Mouse (Mus musculus) midbrain, embryonic 11.5 days (tissue): ENCODE data around the gene Cap2. TPM values are rescaled to one million over a fixed set of nuclear protein-coding genes. Genes with fewer than 3 reads are reported as not detected.

ENCODE experiments used
- ATAC-seq: fragments of 200-750 bp; cut with Nextera tagmentation; 2 replicates; pipeline ENCODE4 v1.8.0; 2017; ENCODE audit warnings: moderate TSS enrichment, moderate library complexity; ENCODE audit not compliant: low FRiP score
- DNase-seq: peaks from one replicate; pipeline ENCODE4 v3.0.0; 2015; ENCODE audit warnings: low spot score; ENCODE audit errors: missing footprints
- H3K27ac ChIP-seq: fragments of 300-500 bp; sonication (generic); 2 replicates; pipeline ENCODE4 v1.5.1; 2014; ENCODE audit warnings: low read depth, low read length
- H3K27me3 ChIP-seq: fragments of 300-500 bp; sonication (generic); 2 replicates; pipeline ENCODE4 v1.6.1; 2014; ENCODE audit warnings: mild to moderate bottlenecking, low read length, moderate library complexity, mixed read lengths; ENCODE audit not compliant: control insufficient read depth, insufficient read depth
- H3K36me3 ChIP-seq: fragments of 300-500 bp; sonication (generic); 2 replicates; pipeline ENCODE4 v1.6.1; 2014; ENCODE audit warnings: mild to moderate bottlenecking, low read length, moderate library complexity, mixed read lengths; ENCODE audit not compliant: control insufficient read depth, insufficient read depth
- H3K4me1 ChIP-seq: fragments of 300-500 bp; sonication (generic); 2 replicates; pipeline ENCODE4 v1.6.1; 2014; ENCODE audit warnings: low read length; ENCODE audit not compliant: control insufficient read depth, insufficient read depth
- H3K4me2 ChIP-seq: fragments of 300-500 bp; sonication (generic); 2 replicates; pipeline ENCODE4 v1.6.1; 2014; ENCODE audit warnings: mild to moderate bottlenecking, moderate library complexity
- H3K4me3 ChIP-seq: fragments of 300-500 bp; sonication (generic); 2 replicates; pipeline ENCODE4 v1.5.1; 2014; ENCODE audit warnings: low read depth, low read length
- H3K9ac ChIP-seq: fragments of 300-500 bp; sonication (generic); 2 replicates; pipeline ENCODE4 v1.6.1; 2014; ENCODE audit warnings: low read length
- H3K9me3 ChIP-seq: fragments of 300-500 bp; sonication (generic); 2 replicates; pipeline ENCODE4 v1.6.1; 2016; ENCODE audit warnings: low read length; ENCODE audit not compliant: control insufficient read depth
- WGBS: fragments of 180-500 bp; shearing (Covaris S2); extraction: QIAGEN DNeasy Blood & Tissue Kit; methylation state at CpG from one replicate; pipeline ENCODE4 v1.1.7; 2014; 5-methylcytosine and 5-hydroxymethylcytosine counted together
- polyA plus RNA-seq: library from polyadenylated mRNA; unstranded; fragments of >200 nt; fragmentation: Nextera tagmentation; extraction: Ambion mirVana; gene quantifications from 2 replicates; pipeline ENCODE4 v1.2.1, GENCODE M21; 2014

Cap2 gene
- polyA plus RNA-seq, 1 experiment from 2014 or later = 9.9 TPM

DNA sequence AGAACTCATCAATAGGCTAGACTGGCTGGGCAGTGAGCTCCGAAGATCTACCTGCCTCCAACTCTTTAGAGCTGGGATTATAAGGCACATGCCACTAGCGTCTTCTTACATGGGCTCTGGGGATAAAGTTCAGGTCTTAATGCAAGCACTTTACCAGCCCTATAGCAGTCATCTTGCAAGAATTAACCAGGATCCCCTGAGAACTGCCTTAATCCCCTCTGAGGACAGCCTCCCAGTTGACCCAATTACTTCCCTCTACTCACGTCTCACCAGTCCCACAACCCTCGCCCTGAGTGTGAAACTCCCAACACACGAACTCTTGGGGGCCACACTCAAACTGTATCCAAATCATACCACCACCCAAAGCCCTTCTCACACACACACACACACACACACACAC, 64.3 kb downstream of the Cap2 start:
- H3K27me3 ChIP-seq = no peaks in the 10 kb centered on the region
- ATAC-seq (no peak), DNase-seq (no peak)
- no peak overlapping the region for H3K27ac ChIP-seq
- no peaks in the 10 kb centered on the region for H3K36me3 ChIP-seq
- no peaks in the 10 kb centered on the region for H3K9me3 ChIP-seq
- no peak overlapping the region for H3K4me3 ChIP-seq
- H3K4me2 ChIP-seq = no peak overlapping the region
- H3K9ac ChIP-seq = no peak overlapping the region
- 61% methylated on average over 5 of the region's 5 CpGs for WGBS
- H3K4me1 ChIP-seq = peaks cover 3% of the 10 kb centered on the region; the same call in 1 of the 2 replicates

DNA sequence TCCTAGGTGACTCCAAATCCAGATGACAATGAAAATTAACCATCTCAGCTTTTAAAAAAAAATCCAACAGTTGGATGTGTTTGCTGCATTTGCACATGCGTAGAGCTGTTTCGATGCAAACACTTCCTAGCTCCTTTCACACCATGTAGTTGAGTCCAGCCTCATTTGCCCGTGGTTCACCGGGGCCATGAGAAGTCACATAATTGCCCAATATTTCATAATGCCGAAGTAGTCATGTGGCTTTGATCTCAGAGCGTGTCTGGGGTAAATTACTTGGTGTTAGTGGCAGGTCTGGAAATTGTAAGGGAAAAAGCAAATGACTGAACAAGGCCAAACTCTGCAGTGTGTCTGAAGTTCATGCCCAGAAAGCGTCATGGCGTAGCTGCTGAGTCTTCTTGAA, 67.8 kb downstream of the Cap2 start:
- no peaks in the 10 kb centered on the region for H3K27me3 ChIP-seq
- 91% methylated on average over 8 of the region's 8 CpGs for WGBS
- H3K9ac ChIP-seq = no peak overlapping the region
- no peak overlapping the region for H3K4me3 ChIP-seq
- H3K36me3 ChIP-seq = no peaks in the 10 kb centered on the region
- no peak overlapping the region for H3K27ac ChIP-seq
- no peak for ATAC-seq
- no peaks in the 10 kb centered on the region for H3K9me3 ChIP-seq
- no peak overlapping the region for H3K4me2 ChIP-seq
- no peak for DNase-seq
- H3K4me1 ChIP-seq = peaks cover 7% of the 10 kb centered on the region; the same call in 1 of the 2 replicates

DNA sequence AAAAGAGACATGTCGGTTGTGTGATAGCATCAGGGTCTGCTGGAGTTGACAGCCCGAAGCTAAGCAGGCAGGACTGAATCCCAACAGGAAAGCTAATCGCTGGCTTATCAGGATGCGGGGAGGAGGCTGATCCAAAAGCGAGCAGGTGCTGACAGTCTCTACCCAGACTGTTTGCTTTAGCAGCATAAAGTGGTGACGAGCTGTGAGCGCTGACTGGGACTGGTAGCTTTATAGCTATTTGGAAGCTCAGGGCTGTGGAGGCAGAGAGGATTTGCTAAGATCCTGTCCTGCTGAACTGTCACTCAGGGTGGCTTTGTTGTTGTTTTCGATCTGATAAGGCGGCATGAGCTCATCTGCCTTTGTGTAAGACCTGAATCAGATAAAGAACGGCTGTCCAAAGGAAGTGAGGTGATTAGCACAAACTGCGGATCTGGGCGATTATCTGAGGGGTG, 69.5 kb downstream of the Cap2 start:
- Histone ChIP-seq H3K9me3 (no peaks in the 10 kb centered on the region), H3K27ac (peak overlapping the region; percentile 41), H3K4me2 (peak overlapping the region; percentile 35), H3K4me1 (peaks cover 7% of the 10 kb centered on the region; the same call in 1 of the 2 replicates), H3K9ac (peak overlapping the region; percentile 41), H3K36me3 (no peaks in the 10 kb centered on the region), H3K27me3 (no peaks in the 10 kb centered on the region), H3K4me3 (no peak overlapping the region)
- ATAC-seq (peak; percentile 81; the same call in 1 of the 2 replicates), DNase-seq (peak; percentile 93)
- 4% methylated on average over 12 of the region's 12 CpGs for WGBS

DNA sequence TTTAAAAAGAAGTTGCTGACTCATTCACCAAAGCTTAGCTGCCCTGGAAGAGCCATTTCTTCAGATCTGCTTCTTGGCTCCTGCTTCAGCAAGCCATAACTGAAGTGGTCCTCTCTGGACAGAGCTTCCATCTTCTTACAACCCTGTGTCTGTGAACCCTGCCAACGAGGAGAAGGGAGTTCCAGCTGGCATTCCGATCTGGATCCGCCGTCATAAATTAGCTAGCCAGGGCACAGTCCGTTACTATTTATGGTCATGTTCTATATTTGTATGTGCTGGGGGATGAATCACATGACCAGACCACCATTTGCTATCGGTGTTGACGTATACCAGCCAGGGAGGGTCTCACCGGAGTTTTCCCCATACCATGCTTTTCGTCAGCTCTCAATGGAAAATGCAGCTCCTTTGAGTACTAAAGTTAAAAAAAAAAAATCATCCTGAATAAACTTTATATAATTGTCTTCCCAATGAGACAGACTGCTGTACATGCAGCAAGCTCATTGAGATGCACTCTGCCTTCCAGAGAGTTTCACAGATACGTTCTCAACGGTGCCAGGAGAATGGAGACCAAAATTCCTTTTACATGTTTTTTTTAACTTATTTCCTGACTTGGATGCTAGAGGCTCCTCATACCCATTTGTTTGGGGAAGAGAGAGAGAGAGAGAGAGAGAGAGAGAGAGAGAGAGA, 70.5 kb downstream of the Cap2 start:
- no peak overlapping the region for H3K9ac ChIP-seq
- DNase-seq = peak; percentile 87
- WGBS = 78% methylated on average over 11 of the region's 11 CpGs
- no peak for ATAC-seq
- H3K27ac ChIP-seq = no peak overlapping the region
- H3K4me1 ChIP-seq = peaks cover 7% of the 10 kb centered on the region; the same call in 1 of the 2 replicates
- no peaks in the 10 kb centered on the region for H3K27me3 ChIP-seq
- no peak overlapping the region for H3K4me3 ChIP-seq
- H3K36me3 ChIP-seq = no peaks in the 10 kb centered on the region
- H3K4me2 ChIP-seq = no peak overlapping the region
- no peaks in the 10 kb centered on the region for H3K9me3 ChIP-seq

DNA sequence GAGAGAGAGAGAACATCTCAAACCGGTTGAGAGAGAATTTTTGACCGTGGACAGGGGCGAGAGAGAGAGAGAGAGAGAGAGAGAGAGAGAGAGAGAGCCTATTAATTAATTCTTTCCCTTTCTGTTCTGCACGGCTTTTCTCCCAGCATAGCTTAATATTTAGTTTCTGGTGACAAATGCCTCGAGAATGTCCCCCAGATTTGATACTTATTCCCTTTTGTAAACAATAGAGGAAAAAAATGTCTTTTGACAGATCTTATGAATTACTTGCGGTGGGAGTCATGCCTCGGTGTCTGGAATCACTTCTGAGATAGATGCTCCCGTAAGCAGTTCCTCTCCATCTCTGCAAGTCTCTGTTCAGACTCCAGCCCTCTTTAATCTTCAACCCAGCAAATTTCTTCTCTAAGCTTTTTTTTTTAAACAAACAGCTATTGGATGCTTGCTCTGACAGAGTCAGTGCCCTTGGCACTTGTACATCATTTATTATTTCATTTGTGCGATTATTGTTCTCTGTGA, 71.1 kb downstream of the Cap2 start:
- no peaks in the 10 kb centered on the region for H3K27me3 ChIP-seq
- H3K4me3 ChIP-seq = no peak overlapping the region
- DNase-seq (no peak), ATAC-seq (no peak)
- H3K4me1 ChIP-seq = peaks cover 7% of the 10 kb centered on the region; the same call in 1 of the 2 replicates
- no peaks in the 10 kb centered on the region for H3K9me3 ChIP-seq
- H3K4me2 ChIP-seq = no peak overlapping the region
- H3K36me3 ChIP-seq = no peaks in the 10 kb centered on the region
- no peak overlapping the region for H3K9ac ChIP-seq
- 64% methylated on average over 9 of the region's 9 CpGs for WGBS
- H3K27ac ChIP-seq = no peak overlapping the region

DNA sequence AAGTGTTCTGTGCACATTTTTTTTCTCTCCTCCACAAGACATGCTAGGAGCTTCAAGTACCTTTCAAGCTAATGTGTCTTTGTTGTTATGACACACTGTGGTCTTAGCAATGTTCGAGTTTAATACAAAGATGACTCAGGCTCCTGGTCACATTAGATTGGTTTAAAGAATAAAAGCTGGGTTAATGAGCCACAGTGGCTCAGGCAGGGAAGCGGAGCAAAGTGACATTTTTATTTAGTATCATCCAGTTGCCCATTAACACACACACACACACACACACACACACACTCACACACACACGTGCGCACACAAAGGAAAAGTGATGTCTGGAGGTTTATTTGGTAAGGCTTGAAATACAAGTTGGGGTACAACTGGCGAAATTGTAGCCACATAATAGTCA, 72.6 kb downstream of the Cap2 start:
- Histone ChIP-seq H3K4me2 (no peak overlapping the region), H3K4me1 (peaks cover 7% of the 10 kb centered on the region; the same call in 1 of the 2 replicates), H3K36me3 (no peaks in the 10 kb centered on the region), H3K9me3 (no peaks in the 10 kb centered on the region), H3K27me3 (no peaks in the 10 kb centered on the region), H3K9ac (no peak overlapping the region), H3K27ac (no peak overlapping the region), H3K4me3 (no peak overlapping the region)
- no peak for ATAC-seq
- 84% methylated on average over 5 of the region's 5 CpGs for WGBS
- no peak for DNase-seq

DNA sequence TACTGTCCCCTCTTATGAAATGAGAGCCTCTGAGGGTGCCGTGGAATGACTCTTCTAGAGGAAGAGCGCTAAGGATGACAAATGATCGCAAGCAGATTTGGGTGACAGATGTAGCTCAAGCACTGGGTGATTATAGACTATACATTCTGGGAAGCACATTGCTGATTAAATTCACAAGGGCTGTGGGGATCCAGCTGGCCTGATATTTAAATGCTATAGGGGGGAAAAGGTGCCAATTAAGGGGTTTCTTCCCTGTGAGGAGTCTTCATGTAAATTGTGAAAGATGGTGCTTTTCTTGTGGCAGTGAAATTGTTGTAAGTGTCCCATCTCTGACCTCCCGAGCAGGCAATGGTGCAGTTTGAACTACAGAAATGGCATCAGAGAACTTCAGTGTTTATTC, 73.1 kb downstream of the Cap2 start:
- no peak for ATAC-seq
- Histone ChIP-seq H3K9ac (no peak overlapping the region), H3K4me3 (no peak overlapping the region), H3K27ac (no peak overlapping the region), H3K4me2 (no peak overlapping the region), H3K27me3 (no peaks in the 10 kb centered on the region), H3K4me1 (peaks cover 7% of the 10 kb centered on the region; the same call in 1 of the 2 replicates), H3K9me3 (no peaks in the 10 kb centered on the region), H3K36me3 (no peaks in the 10 kb centered on the region)
- DNase-seq = no peak
- 82% methylated on average over 4 of the region's 4 CpGs for WGBS

DNA sequence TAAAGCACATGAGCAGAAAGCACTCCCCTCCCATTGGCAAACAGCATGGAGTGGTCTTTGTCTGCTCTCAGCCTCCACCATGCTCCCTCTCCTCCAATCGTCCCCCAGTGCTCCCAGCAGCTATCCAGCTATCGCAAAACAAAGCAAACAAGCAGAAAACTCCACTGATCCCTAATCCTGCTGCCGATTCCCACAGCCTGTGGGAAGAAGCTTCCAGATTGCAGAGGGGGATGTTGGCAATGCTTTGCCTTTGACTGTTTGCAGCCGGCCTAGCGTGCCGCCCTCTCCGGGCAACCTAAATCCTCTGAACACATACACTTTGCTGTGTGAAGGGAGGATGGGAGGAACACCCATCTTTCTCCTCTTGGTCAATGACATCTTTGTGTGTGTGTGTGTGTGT, 83.2 kb downstream of the Cap2 start:
- ATAC-seq (no peak), DNase-seq (no peak)
- Histone ChIP-seq H3K9me3 (no peaks in the 10 kb centered on the region), H3K27me3 (no peaks in the 10 kb centered on the region), H3K4me3 (no peak overlapping the region), H3K4me2 (no peak overlapping the region), H3K27ac (no peak overlapping the region), H3K36me3 (no peaks in the 10 kb centered on the region), H3K9ac (no peak overlapping the region), H3K4me1 (no peaks in the 10 kb centered on the region)
- 61% methylated on average over 7 of the region's 7 CpGs for WGBS

DNA sequence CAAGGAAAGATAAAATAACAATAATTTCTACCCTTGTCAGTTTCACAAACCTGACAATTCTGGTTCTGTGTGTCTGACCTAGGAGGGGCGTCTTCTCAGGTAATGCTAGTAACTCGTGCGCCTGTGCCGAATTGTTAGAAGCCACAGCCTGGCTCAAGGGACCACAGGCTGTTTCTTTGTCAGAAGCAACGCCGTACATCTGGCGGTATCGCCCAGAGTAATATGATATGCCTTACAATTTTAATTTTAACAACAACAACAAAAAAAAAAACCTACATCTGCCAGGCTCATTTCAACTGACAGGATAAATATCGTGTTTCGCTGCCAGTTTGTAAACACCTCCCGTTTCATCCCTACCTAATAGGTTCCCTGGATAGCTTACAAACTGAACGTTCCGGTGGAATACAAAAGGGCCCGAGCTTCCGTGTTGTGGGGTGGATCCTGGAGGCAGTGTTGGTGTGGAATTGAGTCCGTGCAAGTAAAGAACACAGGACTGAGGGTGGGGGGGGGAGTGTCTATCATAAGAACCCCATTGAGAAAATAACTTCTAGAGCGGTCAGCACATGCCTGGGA, 86.2 kb downstream of the Cap2 start:
- Histone ChIP-seq H3K4me1 (no peaks in the 10 kb centered on the region), H3K36me3 (no peaks in the 10 kb centered on the region), H3K27ac (no peak overlapping the region), H3K9ac (no peak overlapping the region), H3K9me3 (no peaks in the 10 kb centered on the region), H3K4me3 (no peak overlapping the region), H3K4me2 (no peak overlapping the region), H3K27me3 (no peaks in the 10 kb centered on the region)
- DNase-seq (no peak), ATAC-seq (no peak)
- WGBS = 90% methylated on average over 17 of the region's 17 CpGs
